Mouse (Mus musculus): ENCODE measurements around the gene Rab17.
A peak's percentile ranks its signal among the peaks of the same experiment; 100 is the strongest.

Rab17 gene

DNA sequence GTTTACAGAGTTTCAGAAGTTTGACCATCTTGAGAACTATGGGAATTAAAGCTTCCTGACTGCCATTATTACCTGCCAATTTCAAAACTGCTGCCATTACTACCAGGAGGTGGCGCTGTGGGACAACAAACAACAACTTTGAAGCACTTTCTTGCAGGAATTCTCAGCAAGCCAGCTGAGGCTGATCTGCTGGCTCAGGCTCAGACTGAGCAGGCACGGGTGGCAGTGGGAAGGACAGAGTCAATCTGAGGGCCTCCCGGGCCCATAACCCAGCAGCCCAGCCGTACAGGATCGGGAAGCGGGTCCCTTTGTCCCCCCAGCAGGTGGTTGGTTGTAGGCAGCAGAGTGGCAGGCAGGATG lies 40.9 kb downstream of the Rab17 start:
- peak; percentile 64 for DNase-seq (ENCODE audit: low read depth)

DNA sequence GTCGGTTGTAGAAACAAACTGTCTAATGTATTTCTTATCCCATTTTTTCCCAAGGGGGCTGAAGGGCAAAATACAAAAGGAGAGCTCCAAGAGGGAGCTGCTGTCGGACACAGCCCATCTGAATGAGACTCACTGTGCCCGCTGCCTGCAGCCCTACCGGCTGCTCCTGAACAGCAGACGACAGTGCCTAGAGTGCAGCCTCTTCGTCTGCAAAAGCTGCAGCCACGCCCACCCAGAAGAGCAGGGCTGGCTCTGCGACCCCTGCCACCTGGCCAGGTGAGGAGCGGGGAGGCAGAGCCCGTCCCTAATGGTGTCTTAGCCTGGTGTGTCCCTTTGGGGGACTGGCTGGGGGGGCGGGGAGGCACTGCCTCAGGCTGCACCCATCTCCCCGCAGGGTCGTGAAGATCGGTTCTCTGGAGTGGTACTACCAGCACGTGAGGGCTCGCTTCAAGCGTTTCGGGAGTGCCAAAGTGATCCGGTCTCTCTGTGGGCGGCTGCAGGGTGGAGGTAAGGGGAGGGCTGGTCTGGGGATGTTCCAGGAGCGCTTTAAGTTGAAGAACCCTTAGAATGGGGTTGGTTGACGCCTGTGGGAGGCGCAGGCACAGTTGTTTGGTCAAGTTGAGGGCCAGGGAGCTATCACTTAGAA lies 41.4 kb downstream of the Rab17 start:
- no peak for DNase-seq (ENCODE audit: low read depth)

DNA sequence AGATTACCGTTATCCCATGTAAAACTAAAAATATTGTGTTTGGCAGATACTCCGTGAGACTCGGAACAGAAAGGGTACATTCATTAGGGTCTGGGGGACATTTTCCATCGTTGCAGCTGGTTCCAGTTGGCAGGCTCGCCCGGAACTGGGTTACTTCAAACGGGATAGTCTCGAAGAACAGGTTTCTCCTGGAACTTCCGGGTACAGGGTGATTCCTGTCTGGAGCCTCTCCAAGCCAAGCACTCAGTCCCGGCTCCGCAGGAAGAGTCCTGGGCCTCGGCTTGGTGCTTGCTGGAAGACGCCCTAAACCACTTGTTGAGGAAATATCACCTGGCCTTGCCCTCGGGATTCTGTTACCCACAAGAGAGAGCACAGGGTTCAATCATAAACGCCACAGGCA lies 42.2 kb downstream of the Rab17 start:
- DNase-seq (ENCODE audit: low read depth) = no peak

DNA sequence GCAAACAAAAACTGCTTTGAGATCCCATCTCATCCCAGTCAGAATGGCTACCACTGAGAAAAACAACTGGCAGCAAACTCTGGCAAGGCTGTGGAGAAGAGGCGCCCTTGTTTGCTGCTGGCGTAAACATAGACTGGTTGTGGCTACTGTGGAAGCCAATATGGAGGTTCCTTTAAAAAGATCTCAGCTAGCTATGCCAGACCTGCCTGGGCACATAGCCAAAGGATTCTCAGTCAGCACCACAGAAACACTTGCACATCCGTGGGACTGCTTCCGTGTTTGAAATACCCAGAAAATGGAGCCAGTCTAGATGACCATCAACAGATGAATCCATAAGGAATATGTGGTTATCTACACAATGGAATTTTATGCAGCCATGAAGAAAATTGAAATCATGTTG lies 43.4 kb downstream of the Rab17 start:
- no peak for DNase-seq (ENCODE audit: low read depth)

DNA sequence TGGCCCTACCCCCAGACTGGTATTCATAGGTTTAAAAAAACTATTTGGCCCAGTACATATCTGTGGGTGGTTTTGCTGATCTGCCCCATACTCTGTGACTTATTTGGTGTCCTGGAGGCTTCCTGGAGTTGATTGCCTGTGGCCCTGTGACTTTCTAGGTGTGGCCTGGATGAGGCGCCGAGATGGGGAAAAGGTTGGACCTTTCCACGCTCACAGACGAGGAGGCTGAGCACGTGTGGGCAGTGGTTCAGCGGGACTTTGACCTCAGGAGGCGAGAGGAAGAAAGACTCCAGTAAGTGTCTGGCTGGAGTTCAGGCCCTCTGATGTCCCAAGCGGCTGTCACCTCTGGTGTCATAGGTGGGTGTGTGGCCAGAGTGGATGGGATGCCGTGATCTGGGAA lies 47.8 kb downstream of the Rab17 start:
- no peak for DNase-seq (ENCODE audit: low read depth)

DNA sequence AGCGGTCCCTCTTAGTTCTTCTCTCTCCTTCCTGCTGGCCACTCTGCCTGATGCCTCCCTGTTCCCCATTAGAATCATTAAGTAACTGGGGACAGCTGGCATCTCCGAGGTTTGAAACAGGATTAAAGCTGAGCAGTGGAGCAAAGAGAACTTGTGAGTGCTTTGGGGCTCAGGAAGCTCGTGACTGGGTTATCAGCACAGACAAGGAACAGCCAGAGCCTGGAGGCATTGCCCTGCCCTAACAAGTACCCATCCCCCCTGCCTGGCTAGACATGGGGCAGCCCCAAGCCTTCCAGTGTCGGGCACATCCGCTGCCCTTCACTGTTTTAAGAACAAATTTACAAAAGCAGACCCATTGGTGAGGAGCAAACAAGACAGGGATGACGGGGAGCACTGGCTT lies 52.0 kb downstream of the Rab17 start:
- no peak for DNase-seq (ENCODE audit: low read depth)

DNA sequence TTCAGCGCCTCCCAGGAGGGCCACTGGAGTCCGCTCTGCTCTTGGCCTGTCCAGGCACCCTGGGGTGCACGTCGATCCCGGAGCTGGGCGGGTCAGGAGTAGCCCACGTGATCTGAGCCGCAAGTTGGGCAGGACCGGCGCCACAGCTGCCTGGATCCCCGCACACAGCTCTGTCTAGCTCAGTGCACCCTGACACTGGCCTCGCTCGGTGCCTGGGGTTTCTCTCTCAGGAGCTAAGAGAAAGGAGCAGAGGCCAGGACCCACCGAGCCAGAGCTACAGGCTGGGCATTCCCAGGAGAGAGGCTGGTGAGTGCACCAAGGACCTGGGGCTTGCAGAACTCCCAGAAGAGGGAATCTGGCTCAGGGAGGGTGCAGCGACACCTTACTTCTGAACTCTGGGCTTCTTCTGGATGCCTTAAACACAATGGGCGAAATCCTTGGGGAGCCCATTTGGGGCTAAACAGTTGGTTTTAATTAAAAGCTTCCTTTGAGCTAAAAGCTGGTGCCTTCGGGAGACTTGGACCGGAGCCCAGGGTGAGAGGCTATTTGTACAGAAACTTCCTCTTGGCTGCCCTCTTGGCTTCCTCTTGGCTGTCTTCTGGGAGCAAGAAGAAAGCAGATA lies 54.4 kb downstream of the Rab17 start, which contains the start of gene Mlph:
Gene Mlph (plus strand): TSS at position 138 of the 622 bp plus-strand sequence.
- DNase-seq (ENCODE audit: low read depth) = no peak

DNA sequence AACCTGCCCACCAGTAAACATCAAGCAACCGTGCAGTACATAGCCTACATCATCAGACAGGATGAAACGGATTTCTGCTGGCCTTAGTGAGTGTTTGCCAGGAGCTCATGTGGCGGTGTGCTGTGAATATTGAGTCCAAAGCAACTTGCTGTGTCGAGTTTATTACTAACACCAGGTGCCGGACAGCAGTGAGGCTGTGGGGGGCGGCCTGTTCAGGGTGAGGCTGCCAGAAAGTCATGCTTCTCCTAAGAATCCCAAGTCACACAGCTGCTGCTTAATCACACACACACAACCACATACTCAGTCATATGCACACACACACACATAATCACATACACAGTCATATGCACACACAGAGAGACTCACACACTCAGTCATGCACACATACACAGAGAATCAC lies 56.2 kb downstream of the Rab17 start:
- DNase-seq (ENCODE audit: low read depth) = no peak

DNA sequence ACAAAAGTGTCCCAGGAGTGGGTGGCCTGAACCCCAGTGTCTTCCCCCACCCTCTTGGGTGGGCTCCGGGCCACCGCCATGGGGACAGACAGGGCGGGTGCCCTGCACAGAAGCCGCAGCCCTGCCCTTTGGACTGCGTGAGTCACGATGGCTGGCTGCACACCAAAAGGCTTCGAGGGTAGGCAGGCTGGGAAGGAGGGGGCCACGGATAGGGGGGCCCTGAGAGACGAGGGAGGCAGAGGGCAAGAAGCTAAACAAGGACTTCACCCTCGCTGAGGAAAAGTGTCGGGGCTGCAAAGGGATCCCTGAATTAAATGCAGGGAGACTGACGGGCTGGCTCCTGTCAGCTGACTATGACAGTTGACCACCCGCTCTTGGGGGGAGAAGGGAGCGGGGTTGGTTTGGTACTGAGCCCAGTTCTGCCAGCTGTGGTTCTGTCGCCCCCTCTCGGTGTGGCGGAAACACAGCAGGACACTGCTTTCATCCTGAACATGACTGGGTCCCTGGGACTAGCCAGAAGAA lies 59.8 kb downstream of the Rab17 start:
- DNase-seq (ENCODE audit: low read depth) = peak; percentile 54

DNA sequence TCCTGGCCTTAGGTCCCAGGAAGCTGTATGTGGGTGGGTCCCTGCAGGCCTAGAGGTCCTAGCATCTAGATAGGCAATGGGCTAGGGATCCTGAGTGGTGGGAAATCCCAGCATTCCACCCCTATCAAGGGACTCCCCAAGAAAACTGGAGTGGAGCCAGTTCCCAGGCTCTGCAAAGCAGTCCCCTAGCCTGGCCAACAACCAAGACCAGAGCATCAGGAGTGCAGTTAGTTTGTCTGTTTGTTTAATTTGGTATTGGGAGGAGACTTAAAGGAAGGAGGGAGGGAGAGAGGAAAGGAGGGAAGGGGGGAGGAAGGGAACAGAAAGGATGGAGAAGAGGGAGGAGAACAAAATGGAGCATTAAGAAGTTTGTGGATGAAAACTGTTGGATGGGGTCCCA lies 60.3 kb downstream of the Rab17 start:
- DNase-seq (ENCODE audit: low read depth) = no peak
